19 mouse cellular contexts compared by ENCODE assay signal in genomic region chr4:10242909-10243308, GRCm38 (mm10).
"Had no signal": no experiment of that assay in that cellular context is flagged by ENCODE, and none has a peak within 500 bp of the region (broad histone marks: within the 10 kb centered on the region; RNA-seq: fewer than 3 reads in every experiment).

No protein-coding gene starts in this region.

- H3K9me3 ChIP-seq: limb, embryonic 12.5 days; liver, embryonic 12.5 days; liver, embryonic 15.5 days; midbrain, embryonic 12.5 days; midbrain, embryonic 15.5 days; neural tube, embryonic 12.5 days; neural tube, embryonic 15.5 days had no signal

- H3K4me3 ChIP-seq: left cerebral cortex, adult 2 months; limb, embryonic 12.5 days; liver, embryonic 12.5 days; liver, embryonic 15.5 days; midbrain, embryonic 12.5 days; midbrain, embryonic 15.5 days; neural tube, embryonic 12.5 days; neural tube, embryonic 15.5 days had no signal

- H3K36me3 ChIP-seq: limb, embryonic 12.5 days; liver, embryonic 12.5 days; liver, embryonic 15.5 days; midbrain, embryonic 12.5 days; midbrain, embryonic 15.5 days; neural tube, embryonic 12.5 days; neural tube, embryonic 15.5 days had no signal

- H3K27ac ChIP-seq: left cerebral cortex, adult 2 months; limb, embryonic 12.5 days; liver, embryonic 12.5 days; liver, embryonic 15.5 days; macrophage; midbrain, embryonic 12.5 days; midbrain, embryonic 15.5 days; neural tube, embryonic 12.5 days; neural tube, embryonic 15.5 days had no signal

- H3K27me3 ChIP-seq: limb, embryonic 12.5 days; liver, embryonic 12.5 days; liver, embryonic 15.5 days; midbrain, embryonic 12.5 days; midbrain, embryonic 15.5 days; neural tube, embryonic 12.5 days; neural tube, embryonic 15.5 days had no signal

- H3K4me2 ChIP-seq: limb, embryonic 12.5 days; liver, embryonic 12.5 days; liver, embryonic 15.5 days; midbrain, embryonic 12.5 days; midbrain, embryonic 15.5 days; neural tube, embryonic 12.5 days; neural tube, embryonic 15.5 days had no signal

- DNase-seq: kidney, adult 18-20 months; kidney, postnatal 10 days; kidney, postnatal 36 days; layer of hippocampus, postnatal 36 days; liver; lung, adult 2 months; right cerebral cortex, postnatal 25 days; thymus, adult 2 months; thymus, postnatal 14 days; thymus, postnatal 4 days had no signal

- H3K4me1 ChIP-seq: liver, embryonic 12.5 days; liver, embryonic 15.5 days; midbrain, embryonic 12.5 days; midbrain, embryonic 15.5 days; neural tube, embryonic 12.5 days; neural tube, embryonic 15.5 days had no signal

- H3K9ac ChIP-seq: limb, embryonic 12.5 days; liver, embryonic 12.5 days; liver, embryonic 15.5 days; midbrain, embryonic 12.5 days; midbrain, embryonic 15.5 days; neural tube, embryonic 12.5 days; neural tube, embryonic 15.5 days had no signal

- ATAC-seq: liver, embryonic 12.5 days; midbrain, embryonic 15.5 days had no signal
